Mouse (Mus musculus) hematopoietic stem cell, adult 5-6 weeks (primary cell): ENCODE measurements around the gene Morf4l1. TPM values are rescaled to one million over a fixed set of nuclear protein-coding genes. Genes with fewer than 3 reads are reported as not detected.

Experiments
- ATAC-seq, 2 experiments: fragments of 125-278 bp in 1 of 2; replicated peaks in 1 of 2; 2 replicates each; pipeline ENCODE4 v1.8.0; 2016 to 2017; ENCODE audit warnings: inconsistent platforms in 2 of 2, mild to moderate bottlenecking in 2 of 2, moderate number of reproducible peaks in 2 of 2, low read depth in 1 of 2, moderate TSS enrichment in 1 of 2; ENCODE audit not compliant: low FRiP score in 2 of 2, poor library complexity in 2 of 2, severe bottlenecking in 2 of 2, insufficient read depth in 1 of 2, low TSS enrichment in 1 of 2
- total RNA-seq: library from RNA; stranded (forward); fragments of 172-1452, 232-1000 nt; gene quantifications from 2 replicates; pipeline ENCODE4 v1.2.3, GENCODE M21; 2017

Gene Morf4l1
- total RNA-seq, 1 experiment from 2014 or later: 334 TPM

- ATAC-seq: no peak
These were observed 9.7 kb upstream of the Morf4l1 start for GRCm38 (mm10) chr9:90124156-90124872.

GRCm38 (mm10) chr9:90122246-90122740 is 7.7 kb upstream of the Morf4l1 start:
- ATAC-seq: no peak

- ATAC-seq: no peak
These were observed 2.7 kb upstream of the Morf4l1 start for GRCm38 (mm10) chr9:90117234-90117633.

GRCm38 (mm10) chr9:90115308-90115700 is 730 bp upstream of the Morf4l1 start:
- ATAC-seq: no peak

GRCm38 (mm10) chr9:90113651-90114566 is 665 bp downstream of the Morf4l1 start:
- peak; percentile 80 to 82 for ATAC-seq

GRCm38 (mm10) chr9:90113151-90113550 is 1.4 kb downstream of the Morf4l1 start:
- no peak for ATAC-seq

GRCm38 (mm10) chr9:90109386-90109785 is 5.2 kb downstream of the Morf4l1 start:
- ATAC-seq: no peak

- no peak for ATAC-seq
These were observed 6.3 kb downstream of the Morf4l1 start for GRCm38 (mm10) chr9:90108272-90108671.

- no peak for ATAC-seq
These were observed 7.7 kb downstream of the Morf4l1 start for GRCm38 (mm10) chr9:90106915-90107314.

GRCm38 (mm10) chr9:90105462-90105861 is 9.1 kb downstream of the Morf4l1 start:
- ATAC-seq: peak; percentile 47 to 66; a peak in 2 of 4 replicates

GRCm38 (mm10) chr9:90100760-90101159 is 13.8 kb downstream of the Morf4l1 start:
- ATAC-seq: peak; percentile 56 to 62; a peak in 2 of 4 replicates

GRCm38 (mm10) chr9:90098934-90099333 is 15.6 kb downstream of the Morf4l1 start:
- ATAC-seq: no peak

GRCm38 (mm10) chr9:90089339-90090104 is 25.1 kb downstream of the Morf4l1 start:
- no peak for ATAC-seq

- ATAC-seq: peak; percentile 54 to 56; a peak in 3 of 4 replicates
These were observed 26.6 kb downstream of the Morf4l1 start for GRCm38 (mm10) chr9:90087906-90088485.

- peak; percentile 72 to 74 for ATAC-seq
These were observed 29.7 kb downstream of the Morf4l1 start for GRCm38 (mm10) chr9:90084766-90085468.

GRCm38 (mm10) chr9:90084152-90084551 is 30.4 kb downstream of the Morf4l1 start:
- ATAC-seq: no peak

GRCm38 (mm10) chr9:90082992-90083391 is 31.6 kb downstream of the Morf4l1 start:
- no peak for ATAC-seq
